Mouse (Mus musculus): ENCODE data around the gene 9330182O14Rik. TPM values are rescaled to one million over a fixed set of nuclear protein-coding genes. Genes with fewer than 3 reads are reported as not detected.

Gene 9330182O14Rik
- polyA plus RNA-seq, 1 experiment from 2014 or later = not detected

- Histone ChIP-seq H3K9ac (no peak overlapping the region), H3K4me2 (no peak overlapping the region), H3K9me3 (replicated peaks) (no peaks in the 10 kb centered on the region), H3K4me3 (no peak overlapping the region), H3K27ac (no peak overlapping the region), H3K36me3 (no peaks in the 10 kb centered on the region), H3K27me3 (replicated peaks) (no peaks in the 10 kb centered on the region), H3K4me1 (no peaks in the 10 kb centered on the region)
- no peak for ATAC-seq
- WGBS (ENCODE audit: insufficient replicate concordance) = 72% methylated on average over 6 of the region's 6 CpGs
These were observed 23.5 kb downstream of the 9330182O14Rik start for GRCm38 (mm10) chr15:40157683-40158082.

- Histone ChIP-seq H3K4me2 (no peak overlapping the region), H3K4me1 (0 out of 2 replicates have a peak, but pooled peaks cover 3% of the 10 kb centered on the region), H3K9me3 (replicated peaks) (no peaks in the 10 kb centered on the region), H3K36me3 (no peaks in the 10 kb centered on the region), H3K4me3 (no peak overlapping the region), H3K9ac (no peak overlapping the region), H3K27me3 (replicated peaks) (no peaks in the 10 kb centered on the region), H3K27ac (no peak overlapping the region)
- ATAC-seq = no peak
- 26% methylated on average over 9 of the region's 9 CpGs for WGBS (ENCODE audit: insufficient replicate concordance)
These were observed 32.6 kb downstream of the 9330182O14Rik start for GRCm38 (mm10) chr15:40166560-40167275.

- Histone ChIP-seq H3K4me3 (no peak overlapping the region), H3K27ac (0 out of 2 replicates have a peak overlapping the region, but pooled peaks have one; percentile 22), H3K27me3 (replicated peaks) (no peaks in the 10 kb centered on the region), H3K4me1 (0 out of 2 replicates have a peak, but pooled peaks cover 3% of the 10 kb centered on the region), H3K9me3 (replicated peaks) (no peaks in the 10 kb centered on the region), H3K36me3 (no peaks in the 10 kb centered on the region), H3K4me2 (0 out of 2 replicates have a peak overlapping the region, but pooled peaks have one; percentile 2), H3K9ac (no peak overlapping the region)
- 48% methylated on average over 26 of the region's 26 CpGs for WGBS (ENCODE audit: insufficient replicate concordance)
- ATAC-seq = no peak
These were observed 33.3 kb downstream of the 9330182O14Rik start for GRCm38 (mm10) chr15:40167276-40168139.

DNA sequence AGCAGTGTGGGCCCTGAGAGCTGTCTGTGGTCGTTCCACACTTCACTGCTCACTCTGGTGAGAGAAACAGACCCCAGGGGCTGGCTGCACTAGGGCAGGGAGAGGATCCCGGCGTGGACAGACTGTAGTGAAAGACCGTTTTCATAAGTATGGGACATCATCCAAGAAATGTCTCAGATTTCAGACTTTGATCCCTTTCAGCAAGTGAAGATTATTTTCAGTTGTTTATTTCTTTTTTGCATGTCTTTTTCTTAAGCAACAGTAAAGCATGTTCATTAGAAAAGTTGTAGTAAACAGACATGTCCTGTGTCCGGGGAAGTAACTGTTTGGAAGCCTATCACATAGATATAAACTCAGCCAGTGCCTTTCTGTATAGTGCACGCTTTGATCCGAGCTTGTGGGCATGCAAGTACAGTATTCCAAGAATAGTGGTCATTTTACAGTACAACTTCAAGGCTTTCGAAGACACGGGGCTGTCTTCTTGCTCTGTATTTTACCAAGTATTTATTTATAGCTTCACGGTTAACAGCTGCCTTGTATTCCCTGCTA, 34.0 kb downstream of the 9330182O14Rik start:
- ATAC-seq = no peak
- Histone ChIP-seq H3K4me1 (0 out of 2 replicates have a peak, but pooled peaks cover 3% of the 10 kb centered on the region), H3K36me3 (no peaks in the 10 kb centered on the region), H3K4me2 (0 out of 2 replicates have a peak overlapping the region, but pooled peaks have one; percentile 2), H3K27me3 (replicated peaks) (no peaks in the 10 kb centered on the region), H3K4me3 (no peak overlapping the region), H3K9ac (no peak overlapping the region), H3K9me3 (replicated peaks) (no peaks in the 10 kb centered on the region), H3K27ac (0 out of 2 replicates have a peak overlapping the region, but pooled peaks have one; percentile 22)
- 54% methylated on average over 10 of the region's 10 CpGs for WGBS (ENCODE audit: insufficient replicate concordance)

GRCm38 (mm10) chr15:40169061-40169460, 34.9 kb downstream of the 9330182O14Rik start:
- no peaks in the 10 kb centered on the region for H3K27me3 ChIP-seq (replicated peaks)
- no peak overlapping the region for H3K4me2 ChIP-seq
- H3K27ac ChIP-seq = no peak overlapping the region
- H3K9me3 ChIP-seq (replicated peaks) = no peaks in the 10 kb centered on the region
- no peak overlapping the region for H3K9ac ChIP-seq
- no peak for ATAC-seq
- H3K4me3 ChIP-seq = no peak overlapping the region
- H3K4me1 ChIP-seq = 0 out of 2 replicates have a peak, but pooled peaks cover 3% of the 10 kb centered on the region
- 77% methylated on average over 5 of the region's 5 CpGs for WGBS (ENCODE audit: insufficient replicate concordance)
- no peaks in the 10 kb centered on the region for H3K36me3 ChIP-seq

- Histone ChIP-seq H3K36me3 (no peaks in the 10 kb centered on the region), H3K27me3 (replicated peaks) (no peaks in the 10 kb centered on the region), H3K27ac (no peak overlapping the region), H3K4me1 (0 out of 2 replicates have a peak, but pooled peaks cover 3% of the 10 kb centered on the region), H3K4me2 (no peak overlapping the region), H3K9me3 (replicated peaks) (no peaks in the 10 kb centered on the region), H3K9ac (no peak overlapping the region), H3K4me3 (no peak overlapping the region)
- no peak for ATAC-seq
- WGBS (ENCODE audit: insufficient replicate concordance) = 55% methylated on average over 13 of the region's 13 CpGs
These were observed 35.5 kb downstream of the 9330182O14Rik start for GRCm38 (mm10) chr15:40169705-40170104.

- H3K4me1 ChIP-seq = no peaks in the 10 kb centered on the region
- ATAC-seq = no peak
- no peak overlapping the region for H3K4me3 ChIP-seq
- H3K4me2 ChIP-seq = no peak overlapping the region
- H3K9me3 ChIP-seq (replicated peaks) = no peaks in the 10 kb centered on the region
- no peak overlapping the region for H3K27ac ChIP-seq
- no peaks in the 10 kb centered on the region for H3K36me3 ChIP-seq
- 29% methylated on average over 2 of the region's 2 CpGs for WGBS (ENCODE audit: insufficient replicate concordance)
- no peaks in the 10 kb centered on the region for H3K27me3 ChIP-seq (replicated peaks)
- no peak overlapping the region for H3K9ac ChIP-seq
These were observed 45.3 kb downstream of the 9330182O14Rik start for GRCm38 (mm10) chr15:40179423-40179822.

DNA sequence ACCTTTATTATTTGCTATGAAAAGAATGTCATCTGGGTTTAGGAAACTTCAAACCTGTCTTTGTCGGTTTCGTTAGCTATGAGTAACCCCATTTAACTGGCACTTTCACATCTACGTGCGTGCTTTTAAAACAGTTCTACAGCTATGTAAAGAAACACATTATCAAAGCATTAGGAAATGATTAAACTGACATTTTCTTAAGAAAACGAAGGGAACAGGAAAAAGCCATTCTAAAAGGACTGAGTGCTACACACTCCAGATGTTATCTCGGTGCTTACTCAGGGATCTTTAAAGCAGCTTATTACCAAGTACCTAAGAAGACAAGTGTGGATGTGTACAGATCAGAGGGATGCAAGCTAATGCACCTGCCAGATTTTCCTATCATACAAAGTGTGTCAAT, 52.9 kb downstream of the 9330182O14Rik start:
- Histone ChIP-seq H3K27ac (no peak overlapping the region), H3K4me1 (no peaks in the 10 kb centered on the region), H3K9ac (no peak overlapping the region), H3K27me3 (replicated peaks) (no peaks in the 10 kb centered on the region), H3K9me3 (replicated peaks) (no peaks in the 10 kb centered on the region), H3K36me3 (no peaks in the 10 kb centered on the region), H3K4me3 (no peak overlapping the region), H3K4me2 (no peak overlapping the region)
- ATAC-seq = no peak
- WGBS (ENCODE audit: insufficient replicate concordance) = 68% methylated on average over 6 of the region's 6 CpGs

Small RNAs within 50 kb of the gene (microRNA-seq; reads per million reads assigned to microRNA genes)
- not detected for gene Gm25958

All from liver, embryonic 12.5 days (tissue).